Mouse (Mus musculus) lung, adult 2 months (tissue): ENCODE data around the gene Bloc1s1.

Experiments used
- CTCF ChIP-seq: fragments of 200-500 bp; IDR thresholded peaks from 2 replicates; pipeline ENCODE4 v1.5.1; 2011; ENCODE audit warnings: mild to moderate bottlenecking, low read length, control low read depth; ENCODE audit not compliant: insufficient read depth
- POLR2A ChIP-seq: fragments of 200-500 bp; IDR thresholded peaks from 2 replicates; pipeline ENCODE4 v1.6.1; 2011; ENCODE audit warnings: low read depth, mild to moderate bottlenecking, control low read depth, low read length, borderline replicate concordance; ENCODE audit errors: extremely low read depth

DNA sequence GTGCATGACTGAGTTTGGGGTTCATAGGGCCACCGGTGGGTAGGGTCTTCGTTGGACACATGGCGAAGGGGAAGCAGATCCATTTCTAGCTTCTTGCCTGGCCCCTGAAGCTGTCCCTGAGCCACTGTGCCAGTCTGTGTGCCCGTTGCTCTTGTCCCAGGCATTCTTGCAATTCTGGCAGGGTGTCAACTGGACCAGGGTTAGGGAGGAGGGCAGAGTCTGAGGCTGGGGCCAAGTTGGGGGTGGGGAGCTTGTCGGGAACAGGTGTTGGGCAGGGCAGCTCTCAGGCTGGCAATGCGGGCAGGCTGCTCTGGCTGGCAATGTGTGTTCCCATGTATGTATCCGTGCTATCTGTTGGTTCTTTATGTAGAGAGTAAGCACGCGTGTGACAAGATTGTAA is 14.6 kb upstream of the Bloc1s1 start:
- TF ChIP-seq CTCF (no peak), POLR2A (no peak)
